ENCODE assay signal across 8 mouse cellular contexts in genomic region chr7:16048164-16048564, GRCm38 (mm10). TPM values are rescaled to one million over a fixed set of nuclear protein-coding genes. Genes with fewer than 3 reads are reported as not detected.
A peak's percentile ranks its signal among the peaks of the same experiment; 100 is the strongest.
DNase-seq lines count a peak whose midpoint lies in the region; ATAC-seq lines count a peak whose summit lies in the region.

No protein-coding gene starts in this region.

- ATAC-seq in megakaryocyte-erythroid progenitor cell, adult 5-6 weeks (replicated peaks; ENCODE audit: low FRiP score, low TSS enrichment, poor library complexity, severe bottlenecking) = peak; percentile 72

- intact Hi-C loops in left cerebral cortex, postnatal 10 days (cut with DNase I) = no loop called here

- peak; percentile 95 for DNase-seq in adipocyte (ENCODE audit: low spot score)
- DNase-seq in embryo, embryonic 10 days (ENCODE audit: low spot score) = peak; percentile 98
- peak; percentile 93 for DNase-seq in gastrocnemius, postnatal 10 days
- peak; percentile 99 for DNase-seq in induced T-regulatory cell, adult 2 months (ENCODE audit: low read depth)
- DNase-seq in left cerebral cortex, postnatal 10 days (ENCODE audit: extremely low spot score in 1 of 2, low spot score in 2 of 2) = peak; percentile 96 to 98
- DNase-seq in right cerebral cortex, postnatal 25 days = peak; percentile 97
- DNase-seq in urinary bladder, postnatal 4 days (ENCODE audit: low spot score in 2 of 2) = peak; percentile 95 to 96

RNA-seq across cellular contexts. Expression of gene Bicra, which starts 0.4 kb away (rescaled TPM):
- total RNA-seq in gastrocnemius, postnatal 10 days (2021) = 10 to 100 TPM in 1 of 2 experiments, 1 to 10 TPM in 1; 8.2 to 11.5 TPM
- total RNA-seq in left cerebral cortex, postnatal 10 days (2021) = 10 to 100 TPM; 13.4 to 14.1 TPM
- total RNA-seq in megakaryocyte-erythroid progenitor cell, adult 5-6 weeks (2014; fragmentation: Nextera tagmentation) = 12.6 and 21.3 TPM in 2 replicates
- 0.15 and 1.8 TPM in 2 replicates for total RNA-seq in megakaryocyte-erythroid progenitor cell, adult 5-6 weeks (2017)

RNA-seq across cellular contexts. Expression of gene Zfp541, which starts 13.4 kb away (rescaled TPM):
- total RNA-seq in gastrocnemius, postnatal 10 days (2021) = not detected
- under 1 TPM; 0.26 to 0.58 TPM for total RNA-seq in left cerebral cortex, postnatal 10 days (2021)
- not detected in 2 replicates for total RNA-seq in megakaryocyte-erythroid progenitor cell, adult 5-6 weeks (2014; fragmentation: Nextera tagmentation)
- total RNA-seq in megakaryocyte-erythroid progenitor cell, adult 5-6 weeks (2017) = not detected in 2 replicates

RNA-seq across cellular contexts. Expression of gene Napa, which starts 50.1 kb away (rescaled TPM):
- 100 to 1,000 TPM; 123 to 145 TPM for total RNA-seq in gastrocnemius, postnatal 10 days (2021)
- total RNA-seq in left cerebral cortex, postnatal 10 days (2021) = 100 to 1,000 TPM; 181 TPM
- total RNA-seq in megakaryocyte-erythroid progenitor cell, adult 5-6 weeks (2014; fragmentation: Nextera tagmentation) = 92.2 and 111 TPM in 2 replicates
- 41.1 and 49.5 TPM in 2 replicates for total RNA-seq in megakaryocyte-erythroid progenitor cell, adult 5-6 weeks (2017)

Comparison
In these comparisons a context has a peak if more than half of its experiments do, and no peak if none do; other contexts are left out.
1. Peak in every context shown above with its lines: DNase-seq and ATAC-seq.